Mouse (Mus musculus): ENCODE results near the gene Etnk1. TPM values are rescaled to one million over a fixed set of nuclear protein-coding genes. Genes with fewer than 3 reads are reported as not detected.
"Not testable (repeated sequence)": the region's sequence is repeated elsewhere in the genome, so short reads cannot be mapped to it uniquely, and the experiment has no call there.

Etnk1 gene
- total RNA-seq, 1 experiment from 2014 or later: 61.3 TPM

DNA sequence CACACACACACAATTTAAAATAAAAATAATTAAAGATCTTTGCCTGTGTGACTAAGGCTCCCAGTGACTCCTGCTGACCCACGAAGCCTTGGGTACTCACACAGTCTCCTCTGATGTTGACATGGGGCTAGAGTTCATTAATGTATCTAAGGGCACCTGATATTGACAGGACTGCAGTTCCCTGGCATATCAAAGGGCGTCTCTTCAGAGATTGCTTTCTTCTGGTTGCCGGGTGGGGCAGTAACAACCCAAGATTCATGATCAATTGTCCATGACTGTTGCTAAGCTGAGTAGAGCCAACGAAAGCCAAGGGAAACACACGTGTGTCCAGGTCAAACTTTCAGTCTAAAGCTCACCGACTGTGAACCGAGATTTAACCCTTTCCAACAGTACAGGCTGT is 22.0 kb upstream of the Etnk1 start:
- peak; percentile 18; the same call in 1 of the 2 replicates for ATAC-seq (replicated peaks; ENCODE audit: insufficient number of reproducible peaks, low FRiP score, low TSS enrichment, poor library complexity, severe bottlenecking)

DNA sequence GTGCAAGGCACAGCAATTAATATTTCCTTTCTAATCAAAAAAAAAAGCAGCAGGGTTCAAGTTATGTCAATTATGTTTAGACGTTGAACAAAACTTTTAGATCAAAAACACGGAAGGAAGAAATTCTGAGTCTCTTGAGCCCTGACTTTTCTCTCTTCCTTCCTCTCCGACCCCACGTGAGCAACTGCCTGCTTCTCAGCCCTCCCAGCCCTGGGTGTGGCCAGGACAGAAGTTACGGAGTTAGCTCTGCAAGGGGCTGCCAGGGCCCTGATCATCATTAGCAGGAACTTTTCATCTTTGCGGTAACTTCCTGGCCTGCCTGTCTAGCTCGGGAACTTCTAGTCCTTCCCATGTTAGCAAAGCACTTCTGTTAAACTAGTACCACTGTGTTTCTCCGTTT is 20.3 kb upstream of the Etnk1 start:
- ATAC-seq (replicated peaks; ENCODE audit: insufficient number of reproducible peaks, low FRiP score, low TSS enrichment, poor library complexity, severe bottlenecking): peak; percentile 81

DNA sequence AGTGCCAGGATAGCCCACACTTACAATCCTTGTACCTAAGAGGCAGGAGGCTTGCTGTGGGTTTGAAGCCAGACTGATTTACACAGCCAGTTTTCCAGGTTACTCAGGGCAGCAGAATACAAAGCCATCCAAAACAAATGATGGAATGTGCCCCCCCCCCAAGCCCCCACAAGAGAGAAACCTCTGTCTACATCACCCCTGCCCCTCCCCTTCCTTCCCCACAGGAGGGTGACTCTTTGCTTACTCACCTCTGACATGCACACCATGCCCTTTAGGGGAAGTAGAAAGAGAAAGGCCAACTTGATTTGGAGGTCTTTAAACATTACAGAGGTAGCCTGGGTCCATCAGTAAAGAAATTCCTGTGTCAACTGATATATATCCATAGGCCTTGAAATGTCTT is 18.2 kb upstream of the Etnk1 start:
- no peak for ATAC-seq (replicated peaks; ENCODE audit: insufficient number of reproducible peaks, low FRiP score, low TSS enrichment, poor library complexity, severe bottlenecking)

DNA sequence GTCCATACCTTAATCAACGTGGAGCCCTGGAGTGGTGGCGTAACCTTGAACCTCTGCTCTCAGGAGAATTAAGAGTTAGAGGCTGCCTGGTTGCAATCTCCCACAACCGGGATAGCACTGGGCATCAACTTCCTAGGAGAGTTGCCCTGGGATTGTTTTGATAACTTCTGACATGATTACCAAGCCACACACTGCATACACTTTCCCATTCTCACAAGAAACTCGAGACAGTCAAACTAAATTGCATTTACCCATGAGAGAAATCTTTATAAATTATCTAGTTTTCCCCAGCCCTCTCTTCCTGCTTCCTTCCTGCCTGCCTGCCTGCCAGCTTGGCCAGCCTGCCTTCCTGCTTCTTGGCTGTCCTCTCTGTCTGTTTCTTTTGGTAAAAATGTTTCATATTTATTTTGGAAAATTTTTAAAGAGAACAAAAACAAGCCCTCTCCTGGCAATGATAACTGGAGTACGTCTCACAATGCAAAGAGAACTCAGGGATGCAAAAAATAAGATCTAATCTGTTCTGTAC is 17.2 kb upstream of the Etnk1 start:
- no peak for ATAC-seq (replicated peaks; ENCODE audit: insufficient number of reproducible peaks, low FRiP score, low TSS enrichment, poor library complexity, severe bottlenecking)

DNA sequence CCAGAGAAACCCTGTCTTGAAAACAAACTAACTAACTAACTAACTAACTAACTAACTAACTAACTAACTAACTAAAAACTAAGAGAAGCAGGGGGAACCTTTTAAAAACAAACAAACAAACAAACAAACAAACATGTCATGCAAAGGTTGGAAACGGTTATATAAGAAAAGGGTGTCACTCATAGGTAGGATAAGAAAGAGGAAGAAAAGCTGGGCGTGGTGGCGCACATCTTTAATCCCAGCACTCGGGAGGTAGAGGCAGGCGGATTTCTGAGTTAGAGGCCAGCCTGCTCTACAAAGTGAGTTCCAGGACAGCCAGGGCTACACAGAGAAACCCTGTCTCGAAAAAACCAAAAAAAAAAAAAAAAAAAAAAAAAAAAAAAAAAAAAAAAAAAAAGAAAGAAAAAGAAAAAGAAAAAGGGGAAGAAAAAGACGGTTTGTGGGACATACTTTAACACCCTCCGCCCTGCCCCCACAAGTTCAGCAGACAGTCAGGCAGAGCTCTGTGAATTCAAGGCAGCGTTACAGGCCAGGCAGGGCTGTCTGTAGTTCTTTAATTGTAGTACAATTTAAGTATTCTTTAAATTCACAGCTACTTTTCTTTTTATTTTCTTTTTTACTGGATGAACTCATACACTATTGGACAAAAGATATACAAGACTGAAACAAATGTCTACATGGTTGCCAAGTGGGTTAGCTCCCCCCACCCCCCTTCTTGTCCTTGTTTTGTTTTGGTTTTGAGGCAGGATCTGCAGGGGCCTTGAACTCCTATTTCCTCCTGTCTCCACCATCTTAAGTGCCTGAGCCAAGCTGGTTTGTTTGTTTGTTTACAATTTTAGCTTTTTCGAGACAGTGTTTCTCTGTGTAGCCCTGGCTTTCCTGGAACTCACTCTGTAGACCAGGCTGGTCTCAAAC is 15.7 kb upstream of the Etnk1 start:
- ATAC-seq (replicated peaks; ENCODE audit: insufficient number of reproducible peaks, low FRiP score, low TSS enrichment, poor library complexity, severe bottlenecking): not testable (repeated sequence)

DNA sequence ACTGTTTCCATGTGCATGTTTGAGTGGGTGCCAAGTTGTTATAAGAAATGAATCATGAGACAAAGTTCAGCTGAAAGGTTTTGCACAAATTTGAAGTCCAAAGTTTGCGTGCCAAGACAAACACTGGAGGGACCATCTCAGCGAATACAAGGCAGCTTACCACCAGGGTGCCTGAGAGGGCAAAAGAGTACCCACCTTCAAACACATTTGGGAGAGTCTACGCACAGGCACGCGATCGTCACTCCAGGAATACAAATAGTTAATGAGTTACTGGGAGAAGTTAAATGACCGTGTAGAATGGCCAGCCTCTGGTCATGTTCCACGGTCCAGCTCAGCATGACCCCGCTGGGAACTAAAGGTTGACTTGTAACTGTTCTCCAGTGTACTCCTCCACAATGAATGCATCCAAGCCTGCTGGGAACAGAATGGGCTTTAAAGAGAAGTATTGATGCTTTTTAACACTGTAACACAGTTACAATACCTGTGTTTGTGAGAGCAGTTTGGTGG is 14.6 kb upstream of the Etnk1 start:
- no peak for ATAC-seq (replicated peaks; ENCODE audit: insufficient number of reproducible peaks, low FRiP score, low TSS enrichment, poor library complexity, severe bottlenecking)

DNA sequence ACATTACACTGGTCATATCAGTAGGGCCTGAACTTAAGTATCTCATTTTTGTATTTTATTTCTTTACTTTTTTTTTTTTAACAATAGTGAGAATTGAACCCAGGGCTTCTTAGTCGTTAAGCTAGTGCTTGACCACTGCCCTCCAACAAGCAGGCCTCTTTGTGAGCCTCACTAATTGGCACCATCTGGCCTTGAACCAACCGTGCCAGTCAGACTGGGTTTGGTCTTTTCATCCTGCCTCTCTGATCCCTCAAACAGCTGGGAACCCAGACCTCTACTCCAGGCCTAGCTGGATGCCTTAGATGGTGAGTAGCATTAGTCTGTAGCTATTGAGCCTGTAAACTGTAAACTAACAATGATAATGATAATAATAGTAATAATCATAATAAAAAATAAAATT is 13.9 kb upstream of the Etnk1 start:
- no peak for ATAC-seq (replicated peaks; ENCODE audit: insufficient number of reproducible peaks, low FRiP score, low TSS enrichment, poor library complexity, severe bottlenecking)

DNA sequence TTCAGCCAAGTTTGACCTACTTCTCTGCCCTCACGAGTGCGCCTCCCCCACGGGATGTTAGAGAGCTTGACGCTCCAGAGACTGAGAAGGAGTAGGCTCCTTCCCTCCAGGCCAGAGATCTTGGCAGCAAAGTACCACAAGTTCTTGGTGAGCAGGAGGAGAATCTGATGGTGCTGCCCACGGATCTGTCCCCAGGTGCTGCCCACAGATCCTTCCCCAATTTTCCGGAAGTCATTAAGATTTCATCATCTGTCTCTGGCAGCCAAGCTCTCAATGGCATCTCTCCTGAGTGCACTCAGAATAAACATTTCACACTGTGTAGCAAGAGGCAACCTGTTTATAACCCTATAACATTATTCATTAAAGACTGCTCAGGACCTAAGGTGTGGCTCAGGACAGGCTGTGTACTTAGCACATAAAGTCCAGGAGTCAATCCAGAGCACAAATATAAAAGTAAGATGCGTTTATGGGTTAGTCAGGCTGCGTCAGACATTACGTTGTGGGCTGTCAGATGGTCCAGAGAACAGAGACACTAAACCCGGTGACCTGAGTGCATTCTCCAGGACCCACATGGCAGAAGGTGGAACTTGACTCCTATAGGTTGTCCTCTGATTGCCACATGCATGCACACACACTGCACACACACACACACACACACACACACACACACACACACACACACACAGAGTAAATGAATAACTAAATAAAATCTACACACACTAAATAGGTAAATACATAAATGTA is 13.1 kb upstream of the Etnk1 start:
- peak; percentile 75 for ATAC-seq (replicated peaks; ENCODE audit: insufficient number of reproducible peaks, low FRiP score, low TSS enrichment, poor library complexity, severe bottlenecking)

DNA sequence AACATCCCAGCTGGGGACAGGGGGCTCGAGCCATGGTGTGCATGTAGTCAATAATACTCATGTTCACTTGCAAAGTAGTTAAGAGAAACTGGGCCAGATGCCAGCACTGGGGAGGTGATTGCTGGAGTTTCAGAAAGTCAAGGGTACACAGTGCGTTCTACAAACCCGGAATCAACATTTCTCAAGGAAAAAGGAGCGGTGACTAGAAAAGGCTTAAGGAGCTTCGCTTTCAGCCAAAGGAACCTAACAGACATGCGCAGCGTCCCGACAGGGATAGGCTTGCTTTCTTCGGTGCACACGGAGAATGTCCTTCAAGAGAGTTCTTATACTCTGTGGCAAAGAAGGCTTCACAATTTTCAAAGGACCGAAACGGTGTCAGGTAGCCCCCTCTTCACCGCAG is 12.1 kb upstream of the Etnk1 start:
- ATAC-seq (replicated peaks; ENCODE audit: insufficient number of reproducible peaks, low FRiP score, low TSS enrichment, poor library complexity, severe bottlenecking): no peak

DNA sequence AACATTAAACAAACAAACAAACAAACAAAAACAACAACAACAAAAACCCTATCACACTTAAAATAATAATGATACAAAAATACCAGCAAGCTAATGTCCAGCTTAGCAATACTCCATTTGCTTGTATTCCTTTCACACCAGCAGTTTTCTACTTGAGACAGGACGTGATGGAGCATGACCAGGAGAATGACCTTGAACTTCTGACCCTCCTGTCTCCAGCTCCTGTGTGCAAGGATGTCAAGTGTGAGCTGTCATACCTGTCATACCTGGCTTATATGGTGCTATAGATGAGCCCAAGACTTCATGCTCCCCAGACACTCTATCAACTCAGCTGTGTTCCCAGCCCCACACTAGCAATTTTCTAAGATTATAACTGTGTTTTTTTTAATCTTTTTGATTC is 11.0 kb upstream of the Etnk1 start:
- no peak for ATAC-seq (replicated peaks; ENCODE audit: insufficient number of reproducible peaks, low FRiP score, low TSS enrichment, poor library complexity, severe bottlenecking)

DNA sequence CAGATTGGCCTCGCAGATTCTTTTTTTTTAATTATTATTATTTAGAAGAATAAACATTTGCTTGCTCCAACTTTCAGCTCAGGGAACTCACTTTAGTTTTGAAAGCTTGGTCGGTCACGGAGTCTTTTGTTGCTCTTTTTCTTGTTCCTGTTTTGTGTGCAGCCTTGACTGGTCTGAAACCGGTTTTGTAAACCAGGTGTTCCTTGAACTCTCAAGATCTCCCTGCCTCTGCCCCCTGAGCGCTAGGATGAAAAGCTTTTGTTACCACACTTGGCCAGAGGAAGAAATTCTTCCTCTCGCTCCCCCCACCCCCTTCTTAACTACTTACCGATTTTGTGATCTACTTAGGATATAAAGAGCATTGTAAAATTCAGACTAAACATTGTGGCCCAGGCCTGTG is 10.3 kb upstream of the Etnk1 start:
- ATAC-seq (replicated peaks; ENCODE audit: insufficient number of reproducible peaks, low FRiP score, low TSS enrichment, poor library complexity, severe bottlenecking): no peak

DNA sequence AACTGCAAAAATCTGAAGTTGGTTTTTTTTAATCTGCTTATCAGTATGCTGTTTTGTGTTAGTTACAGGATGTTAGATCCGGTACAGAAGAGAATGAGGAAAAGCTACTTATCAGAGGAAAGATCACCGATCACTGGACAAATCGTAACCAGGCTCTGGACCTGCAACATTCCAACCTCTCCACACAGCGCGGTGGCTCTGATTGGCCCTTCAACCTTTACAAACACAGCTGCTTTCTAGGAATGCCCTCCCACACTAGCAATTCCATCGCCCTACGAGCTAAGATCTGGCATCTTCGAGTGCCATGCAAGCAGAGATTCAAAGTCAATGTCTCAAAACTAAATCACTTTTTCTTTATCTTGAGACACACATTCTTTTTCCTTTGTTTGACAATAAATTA is 9.6 kb upstream of the Etnk1 start:
- no peak for ATAC-seq (replicated peaks; ENCODE audit: insufficient number of reproducible peaks, low FRiP score, low TSS enrichment, poor library complexity, severe bottlenecking)

DNA sequence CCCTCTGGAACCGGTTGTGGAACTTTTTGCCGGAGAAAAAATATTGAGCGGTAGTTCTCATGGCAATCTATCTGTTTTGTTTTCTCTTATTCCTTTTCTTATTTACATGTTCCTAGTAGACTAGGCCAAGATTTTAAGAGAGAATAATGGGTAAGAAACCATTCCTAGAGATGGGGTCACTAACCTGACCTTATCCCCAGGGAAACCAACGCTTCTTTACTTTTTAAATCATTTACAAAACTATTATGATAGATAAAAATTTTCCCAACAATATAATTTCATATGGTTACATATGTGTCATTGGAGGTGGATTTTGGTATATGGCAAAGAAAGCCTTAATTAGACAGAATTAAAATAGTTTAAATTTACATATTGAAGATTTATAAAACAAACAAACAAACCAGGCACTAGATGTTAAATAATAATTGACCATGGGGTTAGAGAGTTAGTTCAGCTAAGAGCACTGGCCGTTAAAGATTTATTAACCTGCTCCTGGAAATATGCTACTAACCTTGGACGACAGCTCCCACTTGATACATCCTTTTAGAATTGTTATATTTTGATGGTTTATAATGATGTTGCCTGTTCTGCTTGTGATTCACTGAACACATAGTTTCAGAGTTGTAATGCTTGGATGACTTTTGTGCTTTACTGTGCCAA is 6.3 kb upstream of the Etnk1 start:
- ATAC-seq (replicated peaks; ENCODE audit: insufficient number of reproducible peaks, low FRiP score, low TSS enrichment, poor library complexity, severe bottlenecking): no peak

DNA sequence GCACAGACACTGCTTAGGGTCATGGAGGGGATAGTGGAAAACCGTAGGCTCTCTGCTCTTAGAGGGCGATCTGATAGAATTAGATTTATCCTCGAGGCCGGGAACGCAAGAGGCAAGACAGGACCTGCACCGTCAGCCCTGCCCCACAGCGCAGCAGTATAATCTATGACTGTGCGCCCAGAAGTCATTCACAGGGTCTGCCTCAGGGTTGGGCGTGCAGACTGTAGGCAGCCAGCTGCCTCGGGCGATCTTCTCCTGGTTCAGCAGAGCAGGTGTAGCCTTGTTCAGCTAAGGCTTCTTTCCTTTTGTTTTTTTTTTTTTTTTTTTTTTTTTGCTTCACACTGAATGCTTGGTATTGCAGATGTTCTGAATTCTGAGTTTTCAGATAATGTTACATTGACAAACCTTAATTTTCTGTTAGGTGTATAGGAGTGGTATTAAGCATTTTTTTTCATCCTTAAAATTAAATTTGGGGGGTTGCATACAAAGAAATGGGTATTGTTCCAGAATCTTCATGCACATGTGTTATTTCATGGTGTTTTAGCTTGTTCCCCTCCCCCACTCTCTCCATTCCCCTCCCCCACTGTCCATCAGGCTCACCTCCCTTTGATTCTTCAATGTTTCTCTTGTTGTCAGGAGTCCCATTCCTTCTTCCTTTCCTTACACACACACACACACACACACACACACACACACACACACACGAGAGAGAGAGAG is 4.7 kb upstream of the Etnk1 start:
- no peak for ATAC-seq (replicated peaks; ENCODE audit: insufficient number of reproducible peaks, low FRiP score, low TSS enrichment, poor library complexity, severe bottlenecking)

DNA sequence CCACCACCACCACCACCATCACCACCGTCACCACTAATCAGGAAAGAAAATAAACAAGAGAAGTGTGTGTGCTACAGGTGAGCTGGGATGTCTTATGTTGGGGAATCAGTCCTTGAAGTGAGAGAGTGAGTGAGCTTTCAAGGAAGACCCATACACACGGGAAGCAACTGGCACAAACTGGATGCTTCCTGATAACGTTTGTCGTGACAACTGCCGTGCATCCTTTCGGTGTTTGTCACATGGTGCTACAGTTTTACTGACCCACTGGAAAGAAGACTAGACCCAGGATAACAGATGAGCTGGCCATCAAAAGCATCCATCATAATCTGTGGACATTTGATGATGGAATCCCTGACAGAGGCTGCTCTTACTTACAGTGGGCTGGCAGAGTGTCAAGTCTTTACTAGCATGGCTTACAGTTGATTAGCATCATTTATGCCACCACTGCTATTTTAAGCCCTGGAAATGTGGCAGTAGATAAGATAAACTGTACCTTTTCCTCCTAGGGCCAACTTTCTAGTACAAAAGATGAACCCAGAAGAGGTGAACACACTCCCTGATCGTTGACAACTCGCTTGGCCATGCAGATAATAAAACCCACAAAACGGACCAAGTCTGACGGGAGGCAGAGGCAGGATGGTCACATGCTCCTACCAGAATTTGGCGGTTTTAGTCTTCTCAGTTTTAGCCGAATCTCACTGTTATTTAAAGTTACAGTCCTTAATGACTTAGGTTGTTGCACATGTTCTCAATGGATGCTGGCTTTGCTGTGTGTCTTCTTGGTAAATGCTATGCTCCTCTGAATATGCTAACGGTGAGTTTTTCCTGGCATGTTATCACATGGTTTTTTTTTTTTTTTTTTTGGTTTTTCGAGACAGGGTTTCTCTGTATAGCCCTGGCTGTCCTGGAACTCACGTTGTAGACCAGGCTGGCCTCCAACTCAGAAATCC is 2.8 kb upstream of the Etnk1 start:
- no peak for ATAC-seq (replicated peaks; ENCODE audit: insufficient number of reproducible peaks, low FRiP score, low TSS enrichment, poor library complexity, severe bottlenecking)

DNA sequence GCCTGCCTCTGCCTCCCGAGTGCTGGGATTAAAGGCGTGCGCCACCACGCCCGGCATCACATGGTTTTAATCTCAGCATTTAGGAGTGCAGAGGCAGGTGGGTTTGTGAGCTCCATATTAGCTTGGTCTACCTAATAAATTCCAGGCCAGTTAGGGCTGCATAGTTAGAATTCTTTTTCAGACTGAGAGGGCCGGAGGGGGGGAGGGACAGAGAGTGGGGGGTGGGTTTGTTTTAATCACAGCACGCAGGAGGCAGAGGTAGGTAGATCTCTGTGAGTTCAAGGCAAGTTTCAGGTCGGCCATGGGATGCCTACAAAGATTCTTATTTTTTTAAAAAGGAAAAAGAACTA is 2.1 kb upstream of the Etnk1 start:
- no peak for ATAC-seq (replicated peaks; ENCODE audit: insufficient number of reproducible peaks, low FRiP score, low TSS enrichment, poor library complexity, severe bottlenecking)

DNA sequence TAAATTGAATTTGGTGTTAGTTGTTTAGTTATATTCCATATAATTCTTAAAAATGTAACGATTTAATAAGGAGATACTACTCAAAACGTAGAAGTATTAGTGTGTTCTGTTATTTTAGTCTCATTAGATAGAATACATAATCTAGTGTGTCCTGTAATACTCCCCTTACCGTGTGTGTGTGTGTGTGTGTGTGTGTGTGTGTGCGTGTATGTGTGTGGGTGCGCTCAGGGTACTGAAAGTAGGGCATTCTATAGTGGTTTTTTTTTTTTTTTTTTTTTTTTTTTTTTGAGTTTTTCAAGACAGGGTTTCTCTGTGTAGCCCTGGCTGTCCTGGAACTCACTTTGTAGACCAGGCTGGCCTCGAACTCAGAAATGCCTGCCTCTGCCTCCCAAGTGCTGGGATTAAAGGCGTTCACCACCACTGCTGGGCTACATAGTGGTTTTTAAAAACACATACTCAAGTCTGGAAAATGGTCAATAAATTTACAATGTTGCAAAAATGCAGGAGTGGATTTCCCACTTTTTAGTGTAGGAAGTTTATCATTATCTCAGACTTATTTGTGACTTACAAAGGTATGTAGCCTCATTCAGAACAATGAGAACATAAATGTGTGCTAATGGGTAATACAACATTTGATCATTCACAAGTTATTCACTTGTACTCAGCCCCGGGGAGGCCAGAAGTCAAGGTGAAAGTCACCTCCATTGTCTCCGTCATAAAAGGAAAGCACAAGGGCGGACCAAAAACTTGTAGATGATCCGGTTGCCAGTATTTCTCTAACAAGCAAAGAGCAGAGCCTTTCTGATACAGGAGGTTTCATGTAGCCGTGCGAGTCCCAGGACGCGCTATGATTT is 1.4 kb upstream of the Etnk1 start:
- no peak for ATAC-seq (replicated peaks; ENCODE audit: insufficient number of reproducible peaks, low FRiP score, low TSS enrichment, poor library complexity, severe bottlenecking)

Data from monocyte, adult 5-6 weeks (primary cell).